In the genomic region with DNA sequence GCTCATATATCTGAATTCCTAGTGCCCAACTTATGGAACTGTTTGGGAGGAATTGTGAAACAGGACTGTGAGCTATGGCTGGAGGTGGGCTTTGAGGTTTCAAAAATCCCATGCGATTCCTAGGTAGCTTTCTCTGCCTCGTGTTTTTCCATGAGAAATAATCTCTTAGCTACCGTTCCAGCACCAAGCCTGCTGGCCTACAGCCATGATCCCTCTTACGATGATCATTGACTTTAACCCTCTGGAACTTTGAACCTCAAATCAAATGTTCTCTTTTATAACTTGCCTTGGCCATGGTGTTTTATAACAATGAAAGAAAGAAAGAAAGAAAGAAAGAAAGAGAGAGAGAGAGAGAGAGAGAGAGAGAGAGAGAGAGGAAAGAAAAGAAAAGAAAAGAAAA, we compare ENCODE assay signal across 26 mouse cellular contexts.
DNase-seq lines count a peak whose midpoint lies in the region; ATAC-seq and TF ChIP-seq lines count a peak whose summit lies in the region.
"Had no signal": no experiment of that assay in that cellular context is flagged by ENCODE, and none has a peak within 500 bp of the region (broad histone marks: within the 10 kb centered on the region; RNA-seq: fewer than 3 reads in every experiment).

No protein-coding gene starts in this region.

- no peak overlapping the region for H3K4me3 ChIP-seq in liver, adult 2 months (ENCODE audit: insufficient read depth, low read depth, low read length)
- no peak overlapping the region for H3K4me3 ChIP-seq in liver, embryonic 11.5 days (ENCODE audit: low read depth, low read length)
- H3K4me3 ChIP-seq: forebrain, embryonic 10.5 days; forebrain, embryonic 13.5 days; heart, adult 2 months; hindbrain, embryonic 10.5 days; hindbrain, embryonic 13.5 days had no signal

- TF ChIP-seq CTCF in liver, adult 2 months (IDR thresholded peaks at IDR 0.05; ENCODE audit: low read depth, low read length): no peak

- H3K9me3 ChIP-seq in liver, embryonic 11.5 days (ENCODE audit: control insufficient read depth, low read length): no peaks in the 10 kb centered on the region
- H3K9me3 ChIP-seq: forebrain, embryonic 10.5 days; forebrain, embryonic 13.5 days; G1E; hindbrain, embryonic 10.5 days; hindbrain, embryonic 13.5 days had no signal

- TF ChIP-seq POLR2A in liver, adult 2 months (IDR thresholded peaks at IDR 0.05; ENCODE audit: extremely low read depth, insufficient read depth, low read length): no peak

- peak overlapping the region; percentile 67 for H3K9ac ChIP-seq in liver, adult 2 months (ENCODE audit: low read depth, low read length)
- no peak overlapping the region for H3K9ac ChIP-seq in liver, embryonic 11.5 days (ENCODE audit: low read depth, low read length)
- H3K9ac ChIP-seq: forebrain, embryonic 13.5 days; hindbrain, embryonic 13.5 days had no signal

- DNase-seq in kidney, adult 18-20 months: peak; percentile 21
- no peak for DNase-seq in kidney, postnatal 4 days
- DNase-seq in liver, adult 2 months (ENCODE audit: extremely low read depth, low read depth, low spot score): peak; percentile 94
- no peak for DNase-seq in liver, embryonic 11.5 days (ENCODE audit: low spot score)
- peak; percentile 65 to 66 for DNase-seq in kidney, postnatal 25 days
- no peak for DNase-seq in heart, postnatal 25 days (ENCODE audit: low spot score)
- DNase-seq in heart, adult 9 months (ENCODE audit: low spot score in 2 of 2): no peak
- DNase-seq: adrenal gland, postnatal 10 days; adrenal gland, postnatal 36 days; B cell, adult 2 months; cerebellum, adult 18-20 months; cerebellum, adult 9-10 months; cerebellum, postnatal 14 days; gastrocnemius, postnatal 10 days; gastrocnemius, postnatal 36 days; heart, adult 2 months; heart, postnatal 36 days had no signal

- intact Hi-C loops in heart, postnatal 25 days (cut with DNase I): no loop called here

- H3K27me3 ChIP-seq in liver, adult 2 months (ENCODE audit: control insufficient read depth, insufficient read depth, low read length): no peaks in the 10 kb centered on the region
- no peaks in the 10 kb centered on the region for H3K27me3 ChIP-seq in liver, embryonic 11.5 days (replicated peaks; ENCODE audit: control insufficient read depth, insufficient read depth, low read length)
- H3K27me3 ChIP-seq: CH12.LX; forebrain, embryonic 13.5 days; hindbrain, embryonic 13.5 days; Patski had no signal

- H3K4me1 ChIP-seq in liver, adult 2 months (ENCODE audit: control insufficient read depth, insufficient read depth, low read length): peaks cover 6% of the 10 kb centered on the region
- no peaks in the 10 kb centered on the region for H3K4me1 ChIP-seq in liver, embryonic 11.5 days (replicated peaks; ENCODE audit: control insufficient read depth, insufficient read depth, low read length)
- H3K4me1 ChIP-seq: forebrain, embryonic 10.5 days; forebrain, embryonic 13.5 days; hindbrain, embryonic 10.5 days; hindbrain, embryonic 13.5 days had no signal

- no peak for ATAC-seq in liver, embryonic 11.5 days (replicated peaks; ENCODE audit: low FRiP score)
- ATAC-seq: forebrain, embryonic 13.5 days; forebrain, embryonic 16.5 days; Patski had no signal

- H3K27ac ChIP-seq in liver, adult 2 months (replicated peaks; ENCODE audit: insufficient read depth, low read depth, low read length): peak overlapping the region; percentile 95
- H3K27ac ChIP-seq in liver, embryonic 11.5 days (ENCODE audit: low read depth, low read length): no peak overlapping the region
- H3K27ac ChIP-seq: forebrain, embryonic 10.5 days; forebrain, embryonic 13.5 days; heart, adult 2 months; hindbrain, embryonic 10.5 days; hindbrain, embryonic 13.5 days had no signal

- no peak overlapping the region for H3K4me2 ChIP-seq in liver, embryonic 11.5 days
- H3K4me2 ChIP-seq: forebrain, embryonic 13.5 days; heart, embryonic 11.5 days; hindbrain, embryonic 13.5 days had no signal

- H3K79me2 ChIP-seq in liver, adult 2 months (ENCODE audit: control insufficient read depth, insufficient read depth, low read length): no peaks in the 10 kb centered on the region; the same call in 1 of the 2 replicates

- H3K36me3 ChIP-seq in liver, adult 2 months (ENCODE audit: control insufficient read depth, insufficient read depth, low read length): peaks cover 34% of the 10 kb centered on the region
- H3K36me3 ChIP-seq in liver, embryonic 11.5 days (ENCODE audit: control insufficient read depth, insufficient read depth, low read length): no peaks in the 10 kb centered on the region
- H3K36me3 ChIP-seq: forebrain, embryonic 10.5 days; G1E; hindbrain, embryonic 10.5 days; hindbrain, embryonic 13.5 days had no signal

- WGBS in liver, adult 2 months: 29% methylated on average over 4 of the region's 4 CpGs
- WGBS in liver, embryonic 11.5 days: 88% methylated on average over 4 of the region's 4 CpGs

Comparison
In these comparisons a context has a peak if more than half of its experiments do, and no peak if none do; other contexts are left out.
1. DNase-seq: peak in kidney, adult 18-20 months (single experiment), liver, adult 2 months (single experiment) and kidney, postnatal 25 days (2 of 2); none in kidney, postnatal 4 days (0 of 2), liver, embryonic 11.5 days (single experiment), heart, postnatal 25 days (single experiment) and heart, adult 9 months (0 of 2).